Mouse (Mus musculus): ENCODE measurements at regions not wholly inside any gene's neighbourhood (a gene's known extent, or its start where the extent isn't known, plus 50 kb on each side); places are given as distances from the start of the nearest gene placed in this dataset.

- DNase-seq (ENCODE audit: low read depth in 1 of 2, low spot score in 2 of 2) = no peak
Observed at GRCm38 (mm10) chr2:75209790-75210583, 384.4 kb downstream of the Mtx2 start.

- no peak for DNase-seq (ENCODE audit: low read depth in 1 of 2, low spot score in 2 of 2)
Observed at GRCm38 (mm10) chr2:75216931-75217330, 391.3 kb downstream of the Mtx2 start.

- DNase-seq (ENCODE audit: low read depth in 1 of 2, low spot score in 2 of 2) = no peak
Observed at GRCm38 (mm10) chr2:75220775-75221359, 395.3 kb downstream of the Mtx2 start.

- no peak for DNase-seq (ENCODE audit: low read depth in 1 of 2, low spot score in 2 of 2)
Observed at GRCm38 (mm10) chr2:75224443-75224842, 398.8 kb downstream of the Mtx2 start.

- DNase-seq (ENCODE audit: low read depth in 1 of 2, low spot score in 2 of 2) = no peak
Observed at GRCm38 (mm10) chr2:75240976-75241375, 415.4 kb downstream of the Mtx2 start.

GRCm38 (mm10) chr2:75244311-75245033 lies 414.6 kb upstream of the Hnrnpa3 start:
- DNase-seq (ENCODE audit: low read depth in 1 of 2, low spot score in 2 of 2) = no peak

GRCm38 (mm10) chr2:75245256-75245655 lies 413.8 kb upstream of the Hnrnpa3 start:
- DNase-seq (ENCODE audit: low read depth in 1 of 2, low spot score in 2 of 2) = no peak

- no peak for DNase-seq (ENCODE audit: low read depth in 1 of 2, low spot score in 2 of 2)
Observed at GRCm38 (mm10) chr2:75245662-75246061, 413.4 kb upstream of the Hnrnpa3 start.

GRCm38 (mm10) chr2:75246082-75246743 lies 412.8 kb upstream of the Hnrnpa3 start:
- DNase-seq (ENCODE audit: low read depth in 1 of 2, low spot score in 2 of 2) = no peak

GRCm38 (mm10) chr2:75248251-75248650 lies 410.8 kb upstream of the Hnrnpa3 start:
- DNase-seq (ENCODE audit: low read depth in 1 of 2, low spot score in 2 of 2) = no peak

GRCm38 (mm10) chr2:75250507-75250906 lies 408.6 kb upstream of the Hnrnpa3 start:
- DNase-seq (ENCODE audit: low read depth in 1 of 2, low spot score in 2 of 2) = no peak

- DNase-seq (ENCODE audit: low read depth in 1 of 2, low spot score in 2 of 2) = no peak
Observed at GRCm38 (mm10) chr2:75252829-75253228, 406.2 kb upstream of the Hnrnpa3 start.

GRCm38 (mm10) chr2:75265218-75265617 lies 393.8 kb upstream of the Hnrnpa3 start:
- DNase-seq (ENCODE audit: low read depth in 1 of 2, low spot score in 2 of 2) = no peak

- no peak for DNase-seq (ENCODE audit: low read depth in 1 of 2, low spot score in 2 of 2)
Observed at GRCm38 (mm10) chr2:75265739-75266699, 393.0 kb upstream of the Hnrnpa3 start.

- no peak for DNase-seq (ENCODE audit: low read depth in 1 of 2, low spot score in 2 of 2)
Observed at GRCm38 (mm10) chr2:75267949-75268348, 391.1 kb upstream of the Hnrnpa3 start.

GRCm38 (mm10) chr2:75269446-75269845 lies 389.6 kb upstream of the Hnrnpa3 start:
- DNase-seq (ENCODE audit: low read depth in 1 of 2, low spot score in 2 of 2) = no peak

- DNase-seq (ENCODE audit: low read depth in 1 of 2, low spot score in 2 of 2) = no peak
Observed at GRCm38 (mm10) chr2:75270115-75270514, 388.9 kb upstream of the Hnrnpa3 start.

GRCm38 (mm10) chr2:75287900-75288299 lies 371.2 kb upstream of the Hnrnpa3 start:
- DNase-seq (ENCODE audit: low read depth in 1 of 2, low spot score in 2 of 2) = no peak

GRCm38 (mm10) chr2:75291674-75292073 lies 367.4 kb upstream of the Hnrnpa3 start:
- DNase-seq (ENCODE audit: low read depth in 1 of 2, low spot score in 2 of 2) = no peak

- DNase-seq (ENCODE audit: low read depth in 1 of 2, low spot score in 2 of 2) = no peak
Observed at GRCm38 (mm10) chr2:75306821-75307220, 352.2 kb upstream of the Hnrnpa3 start.

All from monocyte, adult 2 months (primary cell).